Comparison of ENCODE assay signal across 8 mouse cellular contexts in genomic region chr9:120577133-120577651, GRCm38 (mm10). TPM values are rescaled to one million over a fixed set of nuclear protein-coding genes. Genes with fewer than 3 reads are reported as not detected.
DNase-seq lines count a peak whose midpoint lies in the region; ATAC-seq and TF ChIP-seq lines count a peak whose summit lies in the region.

No protein-coding gene starts in this region.

- ATAC-seq in hindbrain, postnatal 0 days = peak; percentile 94
- peak; percentile 93 for ATAC-seq in megakaryocyte, adult 5-6 weeks (ENCODE audit: poor library complexity, severe bottlenecking)

- H3K36me3 ChIP-seq in hindbrain, postnatal 0 days (ENCODE audit: insufficient read depth, low read length) = peaks cover 15% of the 10 kb centered on the region; the same call in 1 of the 2 replicates

- peak overlapping the region; percentile 81 for H3K4me3 ChIP-seq in hindbrain, postnatal 0 days (ENCODE audit: low read length)
- H3K4me3 ChIP-seq in left cerebral cortex, adult 2 months = peak overlapping the region; percentile 68

- intact Hi-C loops in left cerebral cortex, adult 2 months (cut with DNase I) = loop anchor here (10.0 kb wide), 1 partner anchor 442 kb away; no protein-coding TSS in a partner anchor

- peak overlapping the region; percentile 73 for H3K9ac ChIP-seq in hindbrain, postnatal 0 days (replicated peaks; ENCODE audit: low read length)

- no peaks in the 10 kb centered on the region for H3K27me3 ChIP-seq in hindbrain, postnatal 0 days (ENCODE audit: insufficient read depth, low read length)

- H3K4me2 ChIP-seq in hindbrain, postnatal 0 days (ENCODE audit: low read depth, low read length) = peak overlapping the region; percentile 85

- peak; percentile 88 for DNase-seq in T-cell, adult 2 months (ENCODE audit: low spot score)
- DNase-seq in cerebellum, postnatal 36 days = peak; percentile 79 to 86
- peak; percentile 87 for DNase-seq in gastrocnemius, adult 18-20 months (ENCODE audit: low spot score)
- peak; percentile 98 for DNase-seq in hindbrain, postnatal 0 days (ENCODE audit: low spot score)
- DNase-seq in left cerebral cortex, adult 2 months (ENCODE audit: extremely low spot score in 1 of 2, low spot score in 2 of 2) = peak; percentile 76 to 84
- peak; percentile 80 to 81 for DNase-seq in right cerebral cortex, adult 2 months (ENCODE audit: low spot score in 2 of 2)
- peak; percentile 90 for DNase-seq in urinary bladder, postnatal 14 days (ENCODE audit: low spot score)

- H3K4me1 ChIP-seq in hindbrain, postnatal 0 days (ENCODE audit: insufficient read depth, low read length) = no peaks in the 10 kb centered on the region

- no peak for TF ChIP-seq CTCF in hindbrain, postnatal 0 days (IDR thresholded peaks at IDR 0.05; ENCODE audit: low read depth)
- TF ChIP-seq CTCF in left cerebral cortex, adult 2 months (IDR thresholded peaks at IDR 0.05) = no peak; the same call in 1 of the 2 replicates

- H3K9me3 ChIP-seq in hindbrain, postnatal 0 days (ENCODE audit: low read length) = no peaks in the 10 kb centered on the region

- H3K27ac ChIP-seq in hindbrain, postnatal 0 days = peak overlapping the region; percentile 77
- H3K27ac ChIP-seq in left cerebral cortex, adult 2 months = peak overlapping the region; percentile 92

- under 1% methylated on average over 43 of the region's 43 CpGs for WGBS in hindbrain, postnatal 0 days

RNA-seq across cellular contexts. Expression of gene Rpl14, which starts 5.9 kb away (rescaled TPM):
- 100 to 1,000 TPM; 308 to 335 TPM for total RNA-seq in gastrocnemius, adult 18-20 months (2021)
- total RNA-seq in hindbrain, postnatal 0 days (2014; rRNA removed) = 137 and 147 TPM in 2 replicates
- polyA plus RNA-seq in hindbrain, postnatal 0 days (2015; fragmentation: Nextera tagmentation; extraction: Ambion mirVana) = 432 and 453 TPM in 2 replicates
- total RNA-seq in left cerebral cortex, adult 2 months (2021) = 100 to 1,000 TPM; 268 to 280 TPM
- total RNA-seq in megakaryocyte, adult 5-6 weeks (2015) = 936 and 951 TPM in 2 replicates
- total RNA-seq in megakaryocyte, adult 5-6 weeks (2017) = 1,220 and 1,324 TPM in 2 replicates

RNA-seq across cellular contexts. Expression of gene Entpd3, which starts 37.6 kb away (rescaled TPM):
- not detected for total RNA-seq in gastrocnemius, adult 18-20 months (2021)
- 4.0 and 7.0 TPM in 2 replicates for total RNA-seq in hindbrain, postnatal 0 days (2014; rRNA removed)
- polyA plus RNA-seq in hindbrain, postnatal 0 days (2015; fragmentation: Nextera tagmentation; extraction: Ambion mirVana) = 3.7 and 4.4 TPM in 2 replicates
- total RNA-seq in left cerebral cortex, adult 2 months (2021) = 1 to 10 TPM; 4.9 to 8.1 TPM
- total RNA-seq in megakaryocyte, adult 5-6 weeks (2015) = 0.11 and 0.21 TPM in 2 replicates
- total RNA-seq in megakaryocyte, adult 5-6 weeks (2017) = 0.04 TPM in 1 of 2 replicates, not detected in the other

Comparison
In these comparisons a context has a peak if more than half of its experiments do, and no peak if none do; other contexts are left out.
1. Peak in every context shown above with its lines: DNase-seq, ATAC-seq, H3K4me3 ChIP-seq and H3K27ac ChIP-seq.